Mouse (Mus musculus) adrenal gland, adult 18-20 months (tissue): Measurements from ENCODE around the gene Il6ra. TPM values are rescaled to one million over a fixed set of nuclear protein-coding genes. Genes with fewer than 3 reads are reported as not detected.

Experiments used
- total RNA-seq, 2 experiments: library from RNA; stranded (reverse); gene quantifications; 1 replicate in 1 of 2; 2 replicates in 1 of 2; pipeline ENCODE4 v1.2.3; 2021

Gene Il6ra
- total RNA-seq, 2 experiments from 2014 or later: 7.8 to 13.9 TPM

Other genes with a start within 250 kb of the Il6ra start
- gene Adar, start 198.2 kb downstream of the Il6ra start, total RNA-seq: 10 to 100 TPM; 28.6 to 29.7 TPM
- 1 to 10 TPM; 4.4 to 4.7 TPM for gene Chrnb2, start 148.6 kb downstream of the Il6ra start, total RNA-seq
- gene Ube2q1, start 139.6 kb downstream of the Il6ra start, total RNA-seq: 10 to 100 TPM; 54.5 to 65.8 TPM
- 1 to 10 TPM; 7.1 to 7.3 TPM for gene She, start 81.8 kb downstream of the Il6ra start, total RNA-seq
- gene Atp8b2, start 50.3 kb upstream of the Il6ra start, total RNA-seq: 10 to 100 TPM; 26.5 to 39.9 TPM
- 100 to 1,000 TPM; 150 to 153 TPM for gene Hax1, start 85.6 kb upstream of the Il6ra start, total RNA-seq
- 10 to 100 TPM; 88.2 to 89.0 TPM for gene 4933434E20Rik, start 138.4 kb upstream of the Il6ra start, total RNA-seq
- 100 to 1,000 TPM; 142 to 156 TPM for gene Ubap2l, start 139.4 kb upstream of the Il6ra start, total RNA-seq
- gene Tpm3, start 159.5 kb upstream of the Il6ra start, total RNA-seq: 100 to 1,000 TPM; 169 to 191 TPM
- under 1 TPM; 0.48 to 0.53 TPM for gene Nup210l, start 190.9 kb upstream of the Il6ra start, total RNA-seq